Mouse (Mus musculus): ENCODE measurements around the gene Cblc.

GRCm38 (mm10) chr7:19770984-19771391 is 25.6 kb downstream of the Cblc start, which contains the start of gene Bcam:
- TF ChIP-seq CTCF (IDR thresholded peaks at IDR 0.05; ENCODE audit: low read depth, low read length): no peak
- TF ChIP-seq POLR2A (IDR thresholded peaks at IDR 0.05; ENCODE audit: borderline replicate concordance, low read depth, low read length): no peak

All from bone marrow macrophage, adult 2 months (primary cell).